In the genomic region with DNA sequence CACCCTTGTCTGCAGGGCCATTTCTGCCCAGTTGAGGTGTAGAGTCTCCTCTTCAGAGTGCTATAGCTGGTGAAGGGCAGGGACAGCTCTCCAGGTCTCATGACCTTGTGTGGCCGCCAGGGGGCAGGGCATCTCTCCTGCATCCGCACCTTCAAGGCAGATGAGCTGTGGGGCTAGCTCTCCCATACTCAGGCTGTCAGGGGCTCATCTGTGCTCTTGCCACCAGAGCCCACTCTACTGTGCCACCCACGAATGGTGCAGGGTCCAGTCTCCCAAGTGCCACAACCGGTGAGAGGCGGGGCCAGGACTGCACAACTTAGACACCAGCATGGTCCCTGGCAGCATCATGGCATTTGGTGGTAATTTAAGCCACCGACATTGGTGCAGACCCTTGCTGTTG, we compare ENCODE assay signal across 9 mouse cellular contexts.
A peak's percentile ranks its signal among the peaks of the same experiment; 100 is the strongest.
DNase-seq lines count a peak whose midpoint lies in the region; ATAC-seq lines count a peak whose summit lies in the region.
"Had no signal": no experiment of that assay in that cellular context is flagged by ENCODE, and none has a peak within 500 bp of the region (broad histone marks: within the 10 kb centered on the region; RNA-seq: fewer than 3 reads in every experiment).

No protein-coding gene starts in this region.

- no peak overlapping the region for H3K27ac ChIP-seq in liver, embryonic 11.5 days (ENCODE audit: low read depth, low read length)
- H3K27ac ChIP-seq: embryonic facial prominence, embryonic 15.5 days had no signal

- H3K4me3 ChIP-seq in liver, embryonic 11.5 days (ENCODE audit: low read depth, low read length) = no peak overlapping the region
- H3K4me3 ChIP-seq: embryonic facial prominence, embryonic 15.5 days had no signal

- no peaks in the 10 kb centered on the region for H3K36me3 ChIP-seq in liver, embryonic 11.5 days (ENCODE audit: control insufficient read depth, insufficient read depth, low read length)
- H3K36me3 ChIP-seq: embryonic facial prominence, embryonic 15.5 days had no signal

- H3K4me1 ChIP-seq in liver, embryonic 11.5 days (replicated peaks; ENCODE audit: control insufficient read depth, insufficient read depth, low read length) = no peaks in the 10 kb centered on the region
- H3K4me1 ChIP-seq: embryonic facial prominence, embryonic 15.5 days had no signal

- H3K9ac ChIP-seq in liver, embryonic 11.5 days (ENCODE audit: low read depth, low read length) = no peak overlapping the region
- H3K9ac ChIP-seq: embryonic facial prominence, embryonic 15.5 days had no signal

- WGBS in liver, embryonic 11.5 days = 31% methylated on average over 6 of the region's 6 CpGs

- DNase-seq in layer of hippocampus, adult 11-12 months (ENCODE audit: low spot score) = peak; percentile 35
- no peak for DNase-seq in layer of hippocampus, adult 9-10 months (ENCODE audit: low spot score)
- DNase-seq in WW6 (ENCODE audit: low read depth, low spot score) = peak; percentile 16
- peak; percentile 4 to 30 for DNase-seq in cerebellum, postnatal 25 days
- peak; percentile 19 to 39 for DNase-seq in heart, postnatal 14 days
- DNase-seq in liver, embryonic 11.5 days (ENCODE audit: low spot score) = no peak
- DNase-seq in right cerebral cortex, postnatal 14 days = peak; percentile 32
- DNase-seq in T-cell, adult 2 months (ENCODE audit: low spot score) = no peak

- H3K4me2 ChIP-seq in liver, embryonic 11.5 days = no peak overlapping the region
- H3K4me2 ChIP-seq: embryonic facial prominence, embryonic 15.5 days had no signal

- intact Hi-C loops in heart, postnatal 14 days (cut with DNase I) = loop anchor here (5.0 kb wide), 1 partner anchor 487 kb away; no protein-coding TSS in a partner anchor

- H3K27me3 ChIP-seq in liver, embryonic 11.5 days (replicated peaks; ENCODE audit: control insufficient read depth, insufficient read depth, low read length) = no peaks in the 10 kb centered on the region
- H3K27me3 ChIP-seq: embryonic facial prominence, embryonic 15.5 days had no signal

- peak; percentile 45 for ATAC-seq in liver, embryonic 11.5 days (replicated peaks; ENCODE audit: low FRiP score)

- no peaks in the 10 kb centered on the region; the same call in 1 of the 2 replicates for H3K9me3 ChIP-seq in liver, embryonic 11.5 days (ENCODE audit: control insufficient read depth, low read length)
- H3K9me3 ChIP-seq: embryonic facial prominence, embryonic 15.5 days had no signal

Comparison
In these comparisons a context has a peak if more than half of its experiments do, and no peak if none do; other contexts are left out.
1. DNase-seq: peak in layer of hippocampus, adult 11-12 months (single experiment), WW6 (single experiment), cerebellum, postnatal 25 days (2 of 2), heart, postnatal 14 days (2 of 2) and right cerebral cortex, postnatal 14 days (single experiment); none in layer of hippocampus, adult 9-10 months (single experiment), liver, embryonic 11.5 days (single experiment) and T-cell, adult 2 months (single experiment).